Mouse (Mus musculus) small intestine, adult 2 months (tissue): ENCODE measurements around the gene Prr29. TPM values are rescaled to one million over a fixed set of nuclear protein-coding genes. Genes with fewer than 3 reads are reported as not detected.

Experiments used
- H3K27ac ChIP-seq: fragments of 200-500 bp; 2 replicates; pipeline ENCODE4 v1.5.1; 2012; ENCODE audit warnings: low read depth, low read length, control low read depth, inconsistent platforms; ENCODE audit not compliant: insufficient read depth
- H3K27me3 ChIP-seq: fragments of 200-500 bp; 2 replicates; pipeline ENCODE4 v1.6.1; 2012; ENCODE audit warnings: mild to moderate bottlenecking, moderate library complexity, low read length, inconsistent platforms; ENCODE audit not compliant: control insufficient read depth, insufficient read depth
- H3K36me3 ChIP-seq: fragments of 200-500 bp; 2 replicates; pipeline ENCODE4 v1.6.1; 2012; ENCODE audit warnings: mild to moderate bottlenecking, low read length, control low read depth, inconsistent platforms; ENCODE audit not compliant: control insufficient read depth, insufficient read depth
- H3K4me1 ChIP-seq: fragments of 200-500 bp; 2 replicates; pipeline ENCODE4 v1.6.1; 2012; ENCODE audit warnings: low read length, inconsistent platforms, mixed read lengths; ENCODE audit not compliant: control insufficient read depth, insufficient read depth, insufficient read length
- H3K4me3 ChIP-seq: fragments of 200-500 bp; 2 replicates; pipeline ENCODE4 v1.5.1; 2012; ENCODE audit warnings: low read depth, mild to moderate bottlenecking, control low read depth, inconsistent platforms, low read length, moderate library complexity
- CTCF ChIP-seq: fragments of 200-500 bp; IDR thresholded peaks from 2 replicates; pipeline ENCODE4 v1.5.1; 2012; ENCODE audit warnings: low read depth, mild to moderate bottlenecking, control low read depth, inconsistent platforms, low read length, moderate library complexity, mixed read lengths; ENCODE audit not compliant: insufficient replicate concordance, insufficient read length; ENCODE audit errors: extremely low read depth
- POLR2A ChIP-seq: fragments of 200-500 bp; IDR thresholded peaks from 2 replicates; pipeline ENCODE4 v1.6.1; 2012; ENCODE audit warnings: low read depth, mild to moderate bottlenecking, control low read depth, inconsistent platforms, low read length, moderate library complexity
- WGBS: fragments of 180-500 bp; shearing (Covaris S2); methylation state at CpG from one replicate; pipeline ENCODE4 v1.1.7; 2018; 5-methylcytosine and 5-hydroxymethylcytosine counted together
- polyA plus RNA-seq: library from polyadenylated mRNA; depleted of rRNA; stranded (reverse); fragments of >200 nt; gene quantifications from 2 replicates; pipeline ENCODE4 v1.2.3, GENCODE M21; 2012

Prr29 gene
- polyA plus RNA-seq, 1 experiment, result 1.0 TPM

DNA sequence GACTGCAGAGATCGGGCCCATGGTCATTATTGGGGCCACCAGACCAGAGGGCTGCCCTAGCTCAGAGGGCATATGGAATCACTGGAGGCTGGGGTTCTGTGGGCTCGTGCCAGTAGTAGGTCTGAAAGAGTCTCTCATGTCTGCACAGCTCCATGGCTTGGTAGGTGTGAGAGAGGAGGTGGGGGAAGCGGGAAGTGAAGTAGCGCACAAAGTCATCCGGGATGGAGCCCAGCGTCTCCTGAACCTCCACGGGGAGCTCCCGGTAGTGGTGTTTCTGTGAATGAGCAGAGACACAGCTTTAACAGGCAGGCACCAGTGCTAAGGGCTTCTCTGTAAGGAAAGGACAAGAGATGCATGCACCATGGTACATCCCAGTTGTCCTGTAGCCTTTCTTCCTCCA is 33.2 kb downstream of the Prr29 start:
- H3K27ac ChIP-seq, result no peak overlapping the region
- 91% methylated on average over 8 of the region's 8 CpGs for WGBS
- TF ChIP-seq CTCF (no peak), POLR2A (no peak)
- H3K4me3 ChIP-seq, result no peak overlapping the region
- peaks cover 61% of the 10 kb centered on the region for H3K36me3 ChIP-seq
- no peaks in the 10 kb centered on the region for H3K27me3 ChIP-seq
- no peaks in the 10 kb centered on the region for H3K4me1 ChIP-seq

DNA sequence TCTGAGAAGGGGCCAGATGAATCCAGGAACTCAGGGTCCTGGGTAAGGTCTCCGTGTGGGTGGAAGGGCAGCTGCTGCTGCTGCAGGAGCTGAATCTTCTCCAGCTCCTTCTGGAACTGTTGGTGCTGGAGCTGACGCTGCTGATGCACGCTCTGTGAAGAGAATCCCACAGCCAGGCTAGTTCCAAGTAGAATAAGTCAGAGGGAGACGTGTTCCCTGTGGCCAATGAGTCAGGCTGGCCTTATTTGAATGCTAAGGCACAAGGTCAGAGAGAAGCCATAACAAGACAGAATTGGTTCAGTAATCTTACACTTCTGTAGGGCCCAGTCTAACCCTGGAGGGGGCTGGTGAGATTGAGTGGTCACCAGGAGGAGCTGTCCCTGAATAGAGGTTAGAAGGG is 44.7 kb downstream of the Prr29 start:
- Histone ChIP-seq H3K27me3 (no peaks in the 10 kb centered on the region), H3K27ac (no peak overlapping the region), H3K36me3 (peaks cover 64% of the 10 kb centered on the region), H3K4me3 (no peak overlapping the region), H3K4me1 (no peaks in the 10 kb centered on the region)
- TF ChIP-seq CTCF (no peak), POLR2A (no peak)
- 91% methylated on average over 4 of the region's 4 CpGs for whole genome bisulfite sequencing

DNA sequence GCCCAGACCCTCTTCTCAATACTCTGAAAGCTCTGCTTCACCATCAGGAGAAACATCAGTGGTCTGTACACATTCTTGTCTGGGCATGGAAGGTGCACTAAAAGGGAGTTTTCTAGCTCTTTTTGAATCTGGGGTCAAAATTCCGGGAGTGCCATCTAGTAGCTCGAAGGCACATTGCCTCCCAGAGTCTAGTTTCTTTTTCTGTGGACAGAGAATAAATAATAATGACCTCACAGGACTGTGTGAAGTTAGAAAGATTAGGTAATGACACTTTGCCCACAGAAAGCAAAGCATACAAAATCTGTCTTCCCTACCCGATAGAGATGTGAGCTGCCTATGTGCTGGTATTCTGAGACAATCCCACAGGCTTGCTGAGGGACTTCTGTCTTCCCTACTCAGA is 45.2 kb downstream of the Prr29 start:
- no peak overlapping the region for H3K4me3 ChIP-seq
- WGBS, result 81% methylated on average over 3 of the region's 3 CpGs
- H3K36me3 ChIP-seq, result peaks cover 63% of the 10 kb centered on the region
- no peaks in the 10 kb centered on the region for H3K27me3 ChIP-seq
- no peak for TF ChIP-seq POLR2A
- no peak for TF ChIP-seq CTCF
- no peak overlapping the region for H3K27ac ChIP-seq
- H3K4me1 ChIP-seq, result no peaks in the 10 kb centered on the region

DNA sequence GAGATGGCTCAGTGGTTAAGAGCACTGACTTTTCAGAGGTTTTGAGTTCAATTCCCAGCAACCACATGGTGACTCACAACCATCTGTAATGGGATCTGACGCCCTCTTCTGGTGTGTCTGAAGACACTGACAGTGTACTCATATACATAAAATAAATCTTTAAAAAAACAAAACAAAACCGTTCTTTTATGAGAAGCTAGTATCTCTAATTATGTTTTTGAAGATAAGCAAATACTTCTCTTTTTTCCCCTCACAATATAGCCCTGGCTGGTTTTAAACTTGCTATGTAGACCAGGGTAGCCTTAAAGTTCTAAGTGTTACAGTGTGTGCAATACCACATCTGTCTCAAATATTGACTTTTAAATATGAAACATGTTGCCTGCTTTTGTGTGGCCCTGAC is 45.9 kb downstream of the Prr29 start:
- Histone ChIP-seq H3K4me1 (no peaks in the 10 kb centered on the region), H3K4me3 (no peak overlapping the region), H3K27me3 (no peaks in the 10 kb centered on the region), H3K27ac (no peak overlapping the region), H3K36me3 (peaks cover 61% of the 10 kb centered on the region)
- 80% methylated on average over 2 of the region's 2 CpGs for WGBS
- TF ChIP-seq CTCF, result no peak
- no peak for TF ChIP-seq POLR2A

DNA sequence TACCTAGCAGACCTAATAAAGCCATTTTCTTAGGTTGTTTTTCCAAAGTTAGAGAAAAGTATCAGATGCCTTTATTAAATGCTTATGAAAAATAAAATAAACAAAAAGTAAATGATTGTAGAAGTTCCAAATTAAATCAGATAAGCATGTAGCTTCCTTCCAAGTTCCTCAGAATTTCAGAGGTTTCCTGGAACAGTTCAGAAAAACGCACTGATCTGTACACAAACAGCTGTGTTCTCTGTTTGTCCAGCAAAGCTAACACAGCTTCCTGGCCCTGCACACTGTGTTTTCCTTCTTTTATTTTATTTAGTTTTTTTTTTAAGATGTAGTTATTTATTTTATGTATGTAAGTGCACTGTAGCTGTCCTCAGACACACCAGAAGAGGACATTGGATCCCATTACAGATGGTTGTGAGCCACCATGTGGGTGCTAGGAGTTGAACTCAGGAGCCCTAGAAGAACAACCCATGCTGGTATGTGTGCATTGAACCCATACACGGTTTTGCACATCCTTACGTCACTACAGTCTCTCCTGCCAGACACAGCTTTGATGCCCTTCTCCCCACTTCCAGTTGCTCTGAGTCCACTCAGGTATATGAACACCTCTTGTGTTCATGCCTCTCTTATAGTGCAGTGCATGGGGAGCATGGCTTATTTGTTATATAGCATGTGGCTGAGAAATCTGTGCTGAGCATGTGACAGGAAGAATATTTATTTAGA is 47.5 kb downstream of the Prr29 start:
- 84% methylated on average over 3 of the region's 3 CpGs for WGBS

DNA sequence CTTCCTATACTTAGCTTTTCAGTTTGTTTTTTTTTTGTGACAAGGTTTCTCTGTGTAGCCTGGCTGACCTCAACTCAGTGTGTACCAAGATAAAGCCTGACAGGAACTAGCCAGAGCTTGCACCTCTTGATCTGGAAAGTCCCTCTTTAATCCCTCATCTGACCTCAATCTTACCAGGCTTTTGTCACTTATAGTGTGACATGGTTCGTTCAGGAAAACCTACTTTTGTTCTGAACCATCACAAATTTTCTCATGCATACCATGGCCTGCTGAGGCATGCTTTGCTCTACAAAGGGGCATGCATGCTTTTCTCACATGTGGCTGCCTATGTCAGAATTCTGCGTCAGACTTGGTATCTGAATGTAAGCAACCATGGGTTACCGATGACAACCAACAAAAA is 51.1 kb downstream of the Prr29 start:
- no peaks in the 10 kb centered on the region for H3K4me1 ChIP-seq
- peaks cover 41% of the 10 kb centered on the region for H3K36me3 ChIP-seq
- no peaks in the 10 kb centered on the region for H3K27me3 ChIP-seq
- H3K27ac ChIP-seq, result no peak overlapping the region
- 82% methylated on average over 3 of the region's 3 CpGs for WGBS
- TF ChIP-seq CTCF (no peak), POLR2A (no peak)
- no peak overlapping the region for H3K4me3 ChIP-seq

More for the DNA sequence above, 47.5 kb downstream of the Prr29 start:
- no peaks in the 10 kb centered on the region for H3K27me3 ChIP-seq
- no peaks in the 10 kb centered on the region for H3K4me1 ChIP-seq
- H3K36me3 ChIP-seq, result peaks cover 60% of the 10 kb centered on the region
- no peak overlapping the region for H3K4me3 ChIP-seq
- no peak overlapping the region for H3K27ac ChIP-seq
- no peak for TF ChIP-seq CTCF
- no peak for TF ChIP-seq POLR2A

DNA sequence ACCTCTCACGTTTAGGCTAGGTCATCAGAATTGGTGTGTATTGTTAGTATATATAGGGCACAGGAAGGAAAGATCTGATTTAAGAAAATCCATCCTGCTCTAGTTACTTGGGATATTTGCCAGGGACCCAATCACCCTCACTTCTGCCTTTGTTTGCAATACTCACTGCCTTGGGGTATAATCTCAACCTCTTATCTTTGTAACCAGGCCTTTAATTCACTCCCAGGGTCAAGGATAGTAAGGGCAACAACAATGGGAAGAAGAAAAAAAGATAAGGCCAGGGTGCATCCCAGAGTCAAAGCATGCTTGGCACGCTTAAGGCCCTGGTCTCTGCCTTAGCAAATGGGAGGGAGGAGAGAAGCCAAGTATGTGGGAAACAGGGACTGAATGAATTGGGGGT is 52.6 kb downstream of the Prr29 start:
- H3K27ac ChIP-seq, result no peak overlapping the region
- no peaks in the 10 kb centered on the region for H3K4me1 ChIP-seq
- no peak overlapping the region for H3K4me3 ChIP-seq
- WGBS, result 93% methylated on average over 2 of the region's 2 CpGs
- no peaks in the 10 kb centered on the region for H3K27me3 ChIP-seq
- no peak for TF ChIP-seq POLR2A
- no peak for TF ChIP-seq CTCF
- H3K36me3 ChIP-seq, result peaks cover 39% of the 10 kb centered on the region

DNA sequence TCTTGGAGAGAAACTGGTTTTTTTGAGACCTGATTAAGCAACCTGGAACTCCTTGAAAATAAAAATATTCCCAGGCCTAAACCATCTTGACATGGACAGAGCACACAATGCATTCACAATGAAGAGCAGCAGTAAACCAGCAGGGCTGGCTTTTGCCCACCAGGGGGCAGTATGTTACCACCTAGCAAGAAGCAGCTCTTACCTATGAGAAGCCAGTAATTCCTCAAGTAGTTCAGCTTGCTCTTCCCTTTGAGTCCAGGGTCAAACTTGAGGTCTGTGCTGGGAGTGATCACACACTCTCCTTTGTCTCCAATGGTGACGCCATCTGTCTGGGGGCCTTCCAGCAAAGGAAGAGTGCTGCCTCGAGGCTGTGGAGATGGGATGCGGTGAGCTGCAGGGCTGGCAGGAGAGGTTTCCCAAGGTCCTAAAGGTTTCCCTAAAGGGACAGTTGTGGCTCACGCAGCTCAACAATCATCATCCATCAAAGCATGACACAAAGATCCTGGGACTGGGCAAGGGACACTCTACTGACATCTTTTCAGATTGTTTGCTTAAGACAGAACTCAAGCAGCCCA is 53.4 kb downstream of the Prr29 start:
- H3K36me3 ChIP-seq, result peaks cover 37% of the 10 kb centered on the region
- H3K27me3 ChIP-seq, result no peaks in the 10 kb centered on the region

More for the DNA sequence above, 53.4 kb downstream of the Prr29 start:
- 51% methylated on average over 4 of the region's 4 CpGs for WGBS
- no peak for TF ChIP-seq POLR2A
- peak; percentile 93; the same call in 1 of the 2 replicates for TF ChIP-seq CTCF
- Histone ChIP-seq H3K27ac (no peak overlapping the region), H3K4me3 (no peak overlapping the region), H3K4me1 (no peaks in the 10 kb centered on the region)
